Mouse (Mus musculus) embryo, embryonic 10 days (tissue): ENCODE results near the gene Slc2a4.
A peak's percentile ranks its signal among the peaks of the same experiment; 100 is the strongest.
"Not testable (repeated sequence)": the region's sequence is repeated elsewhere in the genome, so short reads cannot be mapped to it uniquely, and the experiment has no call there.

Source experiments
- DNase-seq: peaks from one replicate; pipeline ENCODE4 v3.0.0-alpha.2; 2015; ENCODE audit warnings: low spot score

Gene Slc2a4

DNA sequence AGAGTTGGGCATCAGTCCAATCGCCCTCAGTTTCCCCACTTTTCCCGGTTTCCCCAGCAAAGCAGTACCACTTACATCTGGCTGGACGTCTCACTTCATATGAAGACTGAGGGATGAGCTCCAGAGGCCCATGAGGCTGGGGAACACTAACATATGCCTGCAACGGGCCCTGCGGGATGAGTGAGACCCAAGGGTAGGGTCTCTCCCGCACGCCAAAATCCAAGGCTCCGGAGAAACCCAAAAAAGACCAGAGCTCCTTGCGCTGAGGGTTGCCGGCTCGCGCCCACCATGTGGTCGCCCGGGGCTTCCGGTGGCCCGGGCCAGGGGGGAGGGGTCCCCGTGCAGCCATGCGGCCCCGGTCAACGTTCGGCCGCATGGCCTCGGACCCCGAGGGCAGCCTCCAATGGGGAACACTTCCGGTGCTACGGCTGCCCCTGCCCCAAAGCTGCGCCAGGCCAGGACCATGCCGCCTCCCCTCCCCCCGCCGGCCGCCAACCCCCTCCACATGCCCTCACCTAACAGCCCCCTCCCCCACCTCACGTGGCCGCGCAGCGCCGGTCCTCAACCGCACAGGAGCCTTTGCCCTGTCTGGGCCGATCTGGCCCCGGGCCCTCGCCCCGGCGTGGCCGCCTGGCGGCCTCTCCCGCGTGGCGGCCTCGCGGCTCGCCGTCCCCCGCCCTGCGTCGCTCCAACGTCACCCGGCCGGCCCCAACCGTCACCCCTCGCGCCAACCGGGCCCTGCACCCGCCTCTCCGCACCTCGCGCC lies 27.5 kb downstream of the Slc2a4 start:
- DNase-seq: peak; percentile 64

DNA sequence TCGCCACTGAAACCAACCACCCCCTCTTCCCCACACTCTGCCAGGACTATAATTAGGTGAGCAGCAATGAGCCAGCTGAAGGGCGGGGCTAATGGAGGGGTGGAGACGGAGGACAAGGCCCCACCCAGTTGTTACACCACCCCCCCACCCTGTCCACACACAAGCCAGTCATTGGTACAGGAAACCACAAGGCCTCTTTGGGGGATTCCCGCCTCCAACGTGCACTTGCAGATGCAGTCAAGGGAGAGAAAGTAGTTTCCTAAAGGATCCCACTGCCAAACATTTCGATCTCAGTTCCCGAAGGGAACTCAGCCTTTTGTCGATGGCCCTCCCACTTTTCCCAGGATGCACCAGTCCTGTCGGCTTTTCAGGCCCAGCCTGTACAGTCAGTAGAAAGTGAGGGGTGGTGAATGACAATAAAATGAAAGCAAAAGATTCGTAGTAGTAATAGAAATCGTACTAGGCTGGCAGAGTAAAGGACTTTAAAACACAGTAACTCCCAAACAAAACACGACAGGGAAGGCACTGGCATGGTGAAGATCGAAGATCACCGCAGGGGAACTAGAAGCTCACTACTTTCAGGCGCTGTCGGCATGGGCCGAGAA lies 28.2 kb downstream of the Slc2a4 start:
- peak; percentile 77 for DNase-seq

GRCm38 (mm10) chr11:69919053-69919452 lies 28.9 kb downstream of the Slc2a4 start:
- DNase-seq: no peak

DNA sequence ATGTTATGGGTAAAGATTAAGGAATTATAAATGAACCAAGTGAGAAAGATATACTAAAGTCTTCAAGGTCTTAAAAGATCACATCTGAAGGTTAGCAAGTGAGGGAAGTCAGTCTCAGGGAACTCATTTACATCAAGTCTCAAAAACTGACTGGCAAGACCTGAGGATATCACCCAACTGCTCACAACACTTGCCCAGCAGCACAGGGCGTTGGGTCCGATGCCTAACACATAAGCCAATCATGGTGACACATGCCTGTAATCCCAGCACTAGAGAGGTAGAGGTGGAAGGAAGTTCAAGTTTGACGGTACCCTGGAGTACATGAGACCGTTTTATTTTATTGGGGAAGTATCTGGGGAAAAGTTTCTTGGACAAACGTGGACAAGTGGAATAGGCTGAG lies 29.9 kb downstream of the Slc2a4 start:
- no peak for DNase-seq

DNA sequence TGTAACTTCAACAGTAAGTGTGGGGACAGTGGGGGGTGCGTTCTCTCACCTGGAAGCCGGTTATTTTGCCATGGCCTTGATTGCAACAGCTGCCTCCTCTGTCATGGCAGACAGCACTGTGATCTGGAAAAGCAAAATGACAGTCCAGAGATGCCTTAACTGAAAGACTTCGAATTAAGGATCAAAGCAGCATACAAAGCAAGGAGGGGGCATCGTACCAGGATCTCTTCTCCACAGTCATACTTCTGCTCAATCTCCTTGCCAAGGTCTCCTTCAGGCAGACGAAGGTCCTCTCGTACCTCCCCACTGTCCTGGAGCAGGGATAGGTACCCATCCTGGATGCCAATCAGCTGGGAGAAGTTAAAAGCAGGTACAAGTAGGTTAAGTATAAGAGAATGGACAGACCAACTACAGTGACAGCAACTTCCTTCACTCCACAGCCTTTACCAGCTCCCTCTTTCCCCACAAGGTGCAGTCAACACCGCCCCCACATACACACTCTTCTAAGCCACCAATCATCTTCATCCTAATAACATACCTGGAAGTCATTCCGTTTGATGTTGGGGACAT lies 30.5 kb downstream of the Slc2a4 start:
- DNase-seq: no peak

- not testable (repeated sequence) for DNase-seq
These were observed 31.2 kb downstream of the Slc2a4 start for GRCm38 (mm10) chr11:69916652-69917378.

GRCm38 (mm10) chr11:69915667-69916627 lies 32.0 kb downstream of the Slc2a4 start:
- DNase-seq: no peak

- DNase-seq: no peak
These were observed 33.0 kb downstream of the Slc2a4 start for GRCm38 (mm10) chr11:69914917-69915430.

GRCm38 (mm10) chr11:69914372-69914764 lies 33.6 kb downstream of the Slc2a4 start:
- peak; percentile 48 for DNase-seq

DNA sequence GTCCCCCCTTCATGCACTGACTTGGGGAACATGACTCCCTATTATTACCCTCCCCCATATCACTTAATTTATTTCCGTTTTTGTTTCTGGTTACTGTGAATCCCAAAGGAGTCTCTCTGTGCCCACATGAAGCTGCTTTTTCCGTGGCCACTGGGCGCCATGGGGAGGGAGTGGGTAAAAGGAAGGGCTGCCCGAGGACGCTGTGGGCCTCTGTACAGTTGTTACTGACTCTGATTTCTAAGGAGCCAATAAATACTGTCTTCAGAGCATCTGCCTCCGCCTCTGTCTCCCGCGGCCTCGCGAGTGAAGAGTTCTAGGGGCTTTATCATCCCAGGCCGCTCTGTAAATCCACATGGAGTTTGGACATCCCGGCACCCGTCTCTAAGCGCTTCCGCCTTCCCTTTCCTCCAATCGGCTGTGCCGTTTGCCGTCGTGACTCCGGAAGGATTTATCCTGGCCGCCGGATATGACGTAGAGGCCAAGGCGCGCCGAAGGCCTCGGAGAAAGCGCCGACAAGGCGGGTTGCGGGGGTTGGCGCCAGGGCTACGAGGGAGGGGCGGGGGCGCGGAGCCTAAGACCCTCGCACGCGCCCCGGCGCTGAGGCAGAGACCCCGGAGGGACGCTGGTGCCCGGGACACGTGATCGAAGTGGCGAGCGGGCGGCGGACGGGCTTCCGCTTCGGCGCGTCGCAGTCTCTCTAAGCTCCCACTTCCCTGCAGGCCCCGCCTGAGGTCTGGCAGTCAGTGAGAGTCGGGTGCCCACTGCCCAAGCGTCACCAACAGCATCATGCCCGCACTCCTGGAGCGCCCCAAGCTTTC lies 34.2 kb downstream of the Slc2a4 start, which contains the start of gene Gps2:
Gene Gps2, plus strand, starts transcription at position 335 of the 818 bp plus-strand sequence.
- DNase-seq: peak; percentile 97

- DNase-seq: no peak
These were observed 35.1 kb downstream of the Slc2a4 start for GRCm38 (mm10) chr11:69912716-69913530.

- no peak for DNase-seq
These were observed 36.3 kb downstream of the Slc2a4 start for GRCm38 (mm10) chr11:69911701-69912100.

DNA sequence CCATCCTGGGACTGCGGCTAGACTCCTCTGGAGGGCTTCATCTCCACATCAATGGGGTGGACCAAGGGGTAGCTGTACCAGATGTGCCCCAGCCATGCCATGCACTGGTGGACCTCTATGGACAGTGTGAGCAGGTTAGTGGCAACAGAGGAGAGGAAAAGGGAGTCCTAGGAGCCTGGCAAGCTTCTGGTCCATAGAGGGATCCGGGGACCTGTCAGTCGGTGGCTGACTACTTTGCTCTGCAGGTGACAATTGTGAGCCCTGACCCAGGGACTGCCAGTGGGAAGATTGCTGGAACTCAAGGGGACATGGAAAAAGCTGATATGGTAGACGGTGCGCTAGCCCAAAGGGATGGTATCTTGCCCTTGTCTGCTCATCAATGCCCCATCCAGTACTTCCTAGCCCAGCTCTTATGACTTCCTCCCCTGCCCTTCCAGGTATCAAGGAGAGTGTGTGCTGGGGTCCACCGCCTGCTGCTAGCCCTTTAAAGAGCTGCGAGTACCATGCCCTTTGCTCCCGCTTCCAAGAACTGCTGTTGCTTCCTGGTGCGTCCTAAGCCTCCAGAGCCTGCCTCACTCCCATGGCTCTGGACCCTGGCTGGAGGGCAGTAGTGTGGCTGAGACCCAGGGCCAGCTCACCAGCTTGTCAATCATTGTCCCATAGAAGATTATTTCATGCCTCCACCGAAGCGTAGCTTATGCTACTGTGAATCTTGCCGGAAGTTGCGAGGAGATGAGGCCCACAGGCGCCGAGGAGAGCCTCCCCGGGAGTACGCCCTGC lies 37.0 kb downstream of the Slc2a4 start:
- DNase-seq: no peak

DNA sequence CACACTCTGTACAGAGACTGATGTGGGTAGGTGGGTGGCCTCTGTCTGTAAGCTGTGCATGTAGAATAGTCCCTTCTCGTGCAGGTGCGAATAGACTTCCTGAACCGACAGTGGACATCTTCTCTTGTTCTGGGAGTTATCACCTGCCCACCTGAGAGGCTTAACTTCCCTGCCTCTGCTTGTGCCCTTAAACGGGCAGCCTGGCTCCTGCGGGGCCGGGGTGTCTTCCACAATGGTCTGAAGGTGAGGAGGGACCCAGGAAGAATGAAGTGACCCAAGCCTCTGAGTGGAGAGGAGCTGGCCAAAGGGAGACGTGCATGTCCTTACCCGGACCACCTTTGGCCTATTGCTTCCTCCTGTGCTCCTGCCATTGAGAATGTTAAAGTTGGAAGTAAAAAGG lies 37.8 kb downstream of the Slc2a4 start:
- no peak for DNase-seq

GRCm38 (mm10) chr11:69909174-69909573 lies 38.8 kb downstream of the Slc2a4 start:
- no peak for DNase-seq

DNA sequence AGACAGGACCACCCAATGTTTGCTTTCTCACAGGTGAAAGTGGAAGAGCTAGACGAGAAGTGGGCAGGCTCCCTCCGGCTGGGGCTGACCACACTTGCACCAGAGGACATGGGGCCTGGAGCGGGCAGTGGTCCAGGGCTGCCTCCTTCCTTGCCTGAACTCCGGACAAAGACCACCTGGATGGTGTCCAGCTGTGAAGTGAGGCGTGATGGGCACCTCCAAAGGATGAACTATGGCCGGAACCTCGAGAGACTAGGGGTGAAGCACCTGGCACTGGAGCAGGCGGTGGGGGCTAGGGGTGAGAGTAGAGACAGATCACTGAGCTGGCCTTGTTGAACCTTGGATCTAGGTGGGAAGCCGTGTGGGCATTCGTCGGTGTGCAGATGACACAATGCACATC lies 39.3 kb downstream of the Slc2a4 start:
- DNase-seq: no peak

- DNase-seq: no peak
These were observed 43.7 kb downstream of the Slc2a4 start for GRCm38 (mm10) chr11:69904311-69904710.

GRCm38 (mm10) chr11:69902972-69903371 lies 45.0 kb downstream of the Slc2a4 start:
- no peak for DNase-seq

GRCm38 (mm10) chr11:69901993-69902392 lies 46.0 kb downstream of the Slc2a4 start:
- DNase-seq: peak; percentile 40
